Mouse (Mus musculus) neutrophil, adult 5-6 weeks (primary cell): ENCODE results near the gene Txnip. TPM values are rescaled to one million over a fixed set of nuclear protein-coding genes. Genes with fewer than 3 reads are reported as not detected.
"Not testable (repeated sequence)": the region's sequence is repeated elsewhere in the genome, so short reads cannot be mapped to it uniquely, and the experiment has no call there.

Experiments used
- ATAC-seq: fragments of 151-379, 151-347 bp; 2 replicates; pipeline ENCODE4 v1.8.0; 2017; ENCODE audit warnings: mild to moderate bottlenecking, moderate TSS enrichment; ENCODE audit not compliant: insufficient number of reproducible peaks, poor library complexity, low FRiP score, severe bottlenecking; ENCODE audit errors: extremely low read depth
- total RNA-seq: library from RNA; stranded (forward); fragments of 200-1000 nt; gene quantifications from 2 replicates; pipeline ENCODE4 v1.2.3, GENCODE M21; 2017

The Txnip gene
- total RNA-seq, 1 experiment from 2014 or later, result 2,044 TPM

- no peak for ATAC-seq
Observed at GRCm38 (mm10) chr3:96601941-96602703, 44.4 kb downstream of the Txnip start.

- no peak for ATAC-seq
Observed at GRCm38 (mm10) chr3:96602704-96603084, 44.9 kb downstream of the Txnip start.

- ATAC-seq, result no peak
Observed at GRCm38 (mm10) chr3:96603311-96603710, 45.6 kb downstream of the Txnip start.

GRCm38 (mm10) chr3:96606007-96606406, 48.2 kb downstream of the Txnip start:
- not testable (repeated sequence) for ATAC-seq

- ATAC-seq, result no peak
Observed at GRCm38 (mm10) chr3:96606618-96607017, 48.9 kb downstream of the Txnip start.

Other genes starting within 250 kb of the Txnip start
- not detected in 2 replicates for gene BC107364, start 105.7 kb upstream of the Txnip start, total RNA-seq
- gene Hfe2, start 32.8 kb upstream of the Txnip start, total RNA-seq, result not detected in 2 replicates
- not detected in 2 replicates for gene Gm16253, start 19.0 kb downstream of the Txnip start, total RNA-seq
- gene Polr3gl, start 36.2 kb downstream of the Txnip start, total RNA-seq, result 63.6 and 63.9 TPM in 2 replicates
- not detected in 2 replicates for gene Ankrd34a, start 38.7 kb downstream of the Txnip start, total RNA-seq
- gene Lix1l, start 43.2 kb downstream of the Txnip start, total RNA-seq, result 0.23 TPM in 1 of 2 replicates, not detected in the other
- gene Rbm8a, start 72.0 kb downstream of the Txnip start, total RNA-seq, result 29.0 and 39.9 TPM in 2 replicates
- 15.1 and 19.3 TPM in 2 replicates for gene Pex11b, start 77.4 kb downstream of the Txnip start, total RNA-seq
- gene Gm42957, start 77.5 kb downstream of the Txnip start, total RNA-seq, result 0.25 TPM in 1 of 2 replicates, not detected in the other
- 0.25 and 0.35 TPM in 2 replicates for gene Itga10, start 87.6 kb downstream of the Txnip start, total RNA-seq
- 0.25 and 1.0 TPM in 2 replicates for gene Ankrd35, start 112.2 kb downstream of the Txnip start, total RNA-seq
- gene Pias3, start 138.4 kb downstream of the Txnip start, total RNA-seq, result 29.4 and 36.8 TPM in 2 replicates
- gene Nudt17, start 150.6 kb downstream of the Txnip start, total RNA-seq, result 1.2 TPM in 2 replicates
- 35.7 and 38.3 TPM in 2 replicates for gene Polr3c, start 169.7 kb downstream of the Txnip start, total RNA-seq
- gene Rnf115, start 169.7 kb downstream of the Txnip start, total RNA-seq, result 90.6 and 95.0 TPM in 2 replicates